Mouse (Mus musculus) hindbrain, embryonic 12.5 days (tissue): ENCODE data around the gene Atp10a. TPM values are rescaled to one million over a fixed set of nuclear protein-coding genes. Genes with fewer than 3 reads are reported as not detected.

Experiments
- ATAC-seq: fragments of 200-750 bp; cut with Nextera tagmentation; 2 replicates; pipeline ENCODE4 v1.8.0; 2017; ENCODE audit warnings: moderate TSS enrichment; ENCODE audit not compliant: low FRiP score
- H3K27ac ChIP-seq: fragments of 300-500 bp; sonication (generic); 2 replicates; pipeline ENCODE4 v1.5.1; 2016; ENCODE audit warnings: mild to moderate bottlenecking
- H3K27me3 ChIP-seq: fragments of 300-500 bp; sonication (generic); 2 replicates; pipeline ENCODE4 v1.6.1; 2016; ENCODE audit warnings: mild to moderate bottlenecking
- H3K36me3 ChIP-seq: fragments of 300-500 bp; sonication (generic); 2 replicates; pipeline ENCODE4 v1.6.1; 2016; ENCODE audit warnings: mild to moderate bottlenecking
- H3K4me1 ChIP-seq: fragments of 300-500 bp; sonication (generic); 2 replicates; pipeline ENCODE4 v1.6.1; 2016
- H3K4me2 ChIP-seq: fragments of 300-500 bp; sonication (generic); replicated peaks from 2 replicates; pipeline ENCODE4 v1.6.1; 2016; ENCODE audit warnings: mild to moderate bottlenecking
- H3K4me3 ChIP-seq: fragments of 300-500 bp; sonication (generic); 2 replicates; pipeline ENCODE4 v1.5.1; 2016; ENCODE audit warnings: mild to moderate bottlenecking
- H3K9ac ChIP-seq: fragments of 300-500 bp; sonication (generic); 2 replicates; pipeline ENCODE4 v1.6.1; 2016; ENCODE audit warnings: mild to moderate bottlenecking, moderate library complexity
- H3K9me3 ChIP-seq: fragments of 300-500 bp; sonication (generic); replicated peaks from 2 replicates; pipeline ENCODE4 v1.6.1; 2016; ENCODE audit warnings: mild to moderate bottlenecking
- WGBS: fragments of 180-500 bp; shearing (Covaris S2); methylation state at CpG from one replicate; pipeline ENCODE4 v1.1.7; 2016; 5-methylcytosine and 5-hydroxymethylcytosine counted together
- polyA plus RNA-seq: library from polyadenylated mRNA; unstranded; fragments of >200 nt; fragmentation: Nextera tagmentation; extraction: Ambion mirVana; gene quantifications from 2 replicates; pipeline ENCODE4 v1.2.1, GENCODE M21; 2016

The Atp10a gene
- polyA plus RNA-seq, 1 experiment from 2014 or later, result 2.3 TPM

DNA sequence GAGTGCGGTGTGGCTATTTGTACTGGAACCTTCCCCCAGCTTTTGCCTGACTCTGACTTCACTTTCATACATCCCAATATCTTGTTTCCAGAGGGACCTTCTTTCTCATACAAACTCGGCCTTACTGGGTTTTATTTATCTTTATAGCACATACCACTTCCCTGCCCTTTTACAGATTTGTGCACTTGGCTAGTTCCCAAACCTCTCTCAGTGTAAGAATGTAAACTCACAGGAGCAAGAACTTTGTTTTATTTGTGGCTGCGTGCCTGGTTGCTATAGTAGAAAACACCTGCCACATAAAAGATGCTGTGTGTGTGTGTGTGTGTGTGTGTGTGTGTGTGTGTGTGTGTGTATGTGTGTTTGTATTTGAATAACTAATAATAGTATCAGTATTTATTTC is 37.4 kb downstream of the Atp10a start:
- WGBS, result 76% methylated on average over 3 of the region's 3 CpGs
- H3K4me3 ChIP-seq, result no peak overlapping the region

DNA sequence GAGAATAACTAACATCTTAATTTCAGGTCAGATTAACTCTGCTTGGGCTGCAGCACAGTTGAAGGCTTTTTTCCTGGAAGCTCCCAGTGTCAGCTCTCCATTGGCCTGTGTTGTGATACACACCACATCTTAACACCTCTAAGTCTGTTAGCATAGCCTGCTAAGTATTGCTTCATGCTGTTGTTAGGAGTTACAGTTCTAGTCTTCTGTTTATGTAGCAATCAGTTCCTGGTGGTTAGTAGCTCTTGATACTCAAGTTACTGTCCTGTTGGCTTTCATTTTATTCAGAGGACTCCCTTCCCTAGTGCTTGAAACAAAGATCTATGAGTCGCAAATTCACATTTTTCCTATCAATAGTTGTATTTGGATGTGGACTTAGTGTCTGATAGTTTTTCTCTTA is 39.7 kb downstream of the Atp10a start:
- no peak for ATAC-seq
- Histone ChIP-seq H3K9me3 (no peaks in the 10 kb centered on the region), H3K9ac (no peak overlapping the region), H3K4me1 (no peaks in the 10 kb centered on the region), H3K36me3 (no peaks in the 10 kb centered on the region), H3K27me3 (no peaks in the 10 kb centered on the region), H3K4me3 (no peak overlapping the region), H3K27ac (no peak overlapping the region), H3K4me2 (no peak overlapping the region)
- WGBS, result 90% methylated on average over 1 of the region's 1 CpGs

More for the DNA sequence above, 37.4 kb downstream of the Atp10a start:
- Histone ChIP-seq H3K4me2 (no peak overlapping the region), H3K4me1 (peaks cover 4% of the 10 kb centered on the region; the same call in 1 of the 2 replicates), H3K36me3 (no peaks in the 10 kb centered on the region), H3K27me3 (no peaks in the 10 kb centered on the region), H3K9me3 (no peaks in the 10 kb centered on the region), H3K9ac (no peak overlapping the region), H3K27ac (no peak overlapping the region)
- ATAC-seq, result no peak

DNA sequence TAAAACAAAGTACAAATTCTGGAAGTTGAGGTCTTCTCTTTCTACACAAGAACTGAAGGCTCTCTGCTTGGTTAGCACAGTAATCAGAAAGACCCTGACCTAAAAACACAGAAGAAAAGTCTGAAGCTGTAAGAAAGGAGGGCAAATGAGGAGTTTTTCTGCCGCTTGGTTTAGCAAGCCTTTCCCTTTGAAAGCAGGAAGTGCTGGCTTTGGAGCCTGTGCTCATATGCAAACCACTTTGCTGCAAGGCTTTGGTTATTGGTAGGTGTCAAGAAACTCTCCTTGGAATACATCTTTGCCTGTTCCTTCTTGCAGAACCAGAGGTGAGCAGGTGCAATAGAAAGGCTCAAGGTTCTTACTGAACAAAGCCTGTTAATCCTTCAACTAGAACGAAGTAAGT is 41.1 kb downstream of the Atp10a start:
- Histone ChIP-seq H3K9me3 (no peaks in the 10 kb centered on the region), H3K27ac (no peak overlapping the region), H3K9ac (no peak overlapping the region), H3K36me3 (no peaks in the 10 kb centered on the region), H3K4me1 (no peaks in the 10 kb centered on the region), H3K4me3 (no peak overlapping the region), H3K27me3 (no peaks in the 10 kb centered on the region), H3K4me2 (no peak overlapping the region)
- WGBS, result 58% methylated on average over 2 of the region's 2 CpGs
- ATAC-seq, result no peak

DNA sequence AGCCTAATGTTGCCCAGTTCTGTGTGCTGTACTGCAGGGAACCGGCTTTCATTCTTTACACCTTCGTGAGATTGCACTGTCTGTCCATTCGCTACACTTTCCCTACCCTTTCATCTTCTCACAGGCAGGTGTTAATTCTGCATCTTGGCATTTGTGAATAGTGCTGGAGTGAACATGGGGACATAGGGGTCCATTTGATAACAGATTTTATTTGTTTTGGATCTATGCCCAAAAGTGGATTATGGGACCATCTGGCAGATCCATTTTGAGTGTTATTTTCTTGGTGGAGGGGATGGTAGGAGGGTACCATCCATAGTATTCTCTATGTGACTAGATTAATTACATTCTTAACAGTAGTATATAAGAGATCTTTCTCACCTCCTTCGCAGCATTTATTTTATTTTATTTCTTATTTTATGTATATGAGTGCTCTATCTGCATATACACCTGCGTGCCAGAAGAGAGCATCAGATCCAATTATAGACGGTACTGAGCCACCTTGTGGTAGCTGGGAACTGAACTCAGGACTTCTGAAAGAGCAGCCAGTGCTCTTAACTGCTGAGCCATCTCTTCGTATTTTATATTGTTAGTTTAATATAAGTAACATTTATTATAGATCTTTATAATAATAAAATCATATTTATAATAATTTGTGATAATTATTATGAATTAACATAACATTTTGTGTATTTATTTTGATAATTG is 42.9 kb downstream of the Atp10a start:
- Histone ChIP-seq H3K36me3 (no peaks in the 10 kb centered on the region), H3K4me1 (no peaks in the 10 kb centered on the region), H3K4me2 (no peak overlapping the region), H3K9ac (no peak overlapping the region), H3K27me3 (no peaks in the 10 kb centered on the region), H3K9me3 (no peaks in the 10 kb centered on the region), H3K27ac (no peak overlapping the region), H3K4me3 (no peak overlapping the region)
- WGBS, result 90% methylated on average over 7 of the region's 7 CpGs
- ATAC-seq, result no peak

DNA sequence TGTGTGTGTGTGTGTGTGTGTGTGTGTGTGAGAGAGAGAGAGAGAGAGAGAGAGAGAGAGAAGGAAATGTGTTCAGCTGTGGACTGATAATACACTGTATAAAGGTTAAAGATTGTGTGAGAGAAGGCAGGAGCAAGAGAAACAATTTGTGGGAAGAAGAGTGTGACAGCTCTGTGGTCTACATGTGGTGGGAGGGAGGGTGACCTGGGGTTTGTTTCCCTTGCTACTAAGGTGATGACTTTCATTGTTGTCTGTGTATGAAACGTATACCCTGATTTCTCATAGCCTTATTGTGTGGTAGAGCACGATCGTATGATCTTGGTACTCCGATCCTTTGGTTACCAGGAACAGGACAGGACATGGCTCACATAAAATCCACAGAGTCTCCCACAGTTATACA is 45.3 kb downstream of the Atp10a start:
- no peaks in the 10 kb centered on the region for H3K9me3 ChIP-seq
- no peak overlapping the region for H3K27ac ChIP-seq
- H3K9ac ChIP-seq, result no peak overlapping the region
- no peaks in the 10 kb centered on the region for H3K36me3 ChIP-seq
- H3K27me3 ChIP-seq, result no peaks in the 10 kb centered on the region
- no peak overlapping the region for H3K4me2 ChIP-seq
- no peak overlapping the region for H3K4me3 ChIP-seq
- no peaks in the 10 kb centered on the region for H3K4me1 ChIP-seq
- WGBS, result 96% methylated on average over 4 of the region's 4 CpGs
- ATAC-seq, result no peak

DNA sequence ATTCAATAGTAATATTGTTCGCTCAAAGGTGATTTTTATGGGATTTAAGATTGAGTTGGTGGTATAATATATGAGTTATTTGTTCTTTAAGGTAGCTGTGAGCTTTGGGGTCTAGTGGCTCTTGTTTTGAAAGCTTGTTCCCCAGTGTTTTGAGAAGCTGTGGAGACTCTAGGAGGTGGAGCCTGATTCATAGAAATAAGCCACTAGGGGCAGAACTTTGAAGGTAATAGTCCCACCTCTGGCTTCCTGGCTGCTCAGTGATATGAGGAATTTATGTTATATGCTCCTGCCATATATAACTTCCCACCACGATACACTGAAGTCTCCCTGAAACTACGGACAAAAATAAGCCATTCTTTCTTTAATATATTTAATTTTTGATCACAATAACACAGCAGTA is 49.2 kb downstream of the Atp10a start:
- ATAC-seq, result no peak
- Histone ChIP-seq H3K9me3 (no peaks in the 10 kb centered on the region), H3K27me3 (no peaks in the 10 kb centered on the region), H3K4me3 (no peak overlapping the region), H3K27ac (no peak overlapping the region), H3K4me1 (no peaks in the 10 kb centered on the region), H3K36me3 (no peaks in the 10 kb centered on the region), H3K4me2 (no peak overlapping the region), H3K9ac (no peak overlapping the region)
- 93% methylated on average over 3 of the region's 3 CpGs for WGBS

DNA sequence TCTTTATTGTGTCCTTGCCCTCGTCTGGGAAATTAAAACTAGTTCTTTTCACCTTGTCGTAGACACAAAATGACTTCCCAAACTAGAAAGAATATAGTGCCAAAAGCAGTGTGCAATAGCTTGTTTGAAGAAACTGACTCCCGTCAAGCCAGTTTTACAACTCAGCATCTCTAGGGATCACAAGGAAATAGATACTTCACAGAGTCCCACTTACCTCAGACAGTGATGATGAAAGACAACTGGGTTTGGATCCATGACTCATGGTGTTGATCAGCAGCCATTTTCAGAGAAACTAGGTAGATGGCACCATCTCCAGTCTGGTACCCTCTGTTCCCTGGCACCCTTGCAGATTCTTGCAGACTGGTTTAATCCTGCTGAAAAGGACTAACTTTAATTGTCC is 53.3 kb downstream of the Atp10a start:
- Histone ChIP-seq H3K4me3 (no peak overlapping the region), H3K4me2 (no peak overlapping the region), H3K9ac (no peak overlapping the region), H3K36me3 (no peaks in the 10 kb centered on the region), H3K27ac (no peak overlapping the region), H3K9me3 (no peaks in the 10 kb centered on the region), H3K4me1 (no peaks in the 10 kb centered on the region), H3K27me3 (no peaks in the 10 kb centered on the region)
- 76% methylated on average over 3 of the region's 3 CpGs for WGBS
- no peak for ATAC-seq

DNA sequence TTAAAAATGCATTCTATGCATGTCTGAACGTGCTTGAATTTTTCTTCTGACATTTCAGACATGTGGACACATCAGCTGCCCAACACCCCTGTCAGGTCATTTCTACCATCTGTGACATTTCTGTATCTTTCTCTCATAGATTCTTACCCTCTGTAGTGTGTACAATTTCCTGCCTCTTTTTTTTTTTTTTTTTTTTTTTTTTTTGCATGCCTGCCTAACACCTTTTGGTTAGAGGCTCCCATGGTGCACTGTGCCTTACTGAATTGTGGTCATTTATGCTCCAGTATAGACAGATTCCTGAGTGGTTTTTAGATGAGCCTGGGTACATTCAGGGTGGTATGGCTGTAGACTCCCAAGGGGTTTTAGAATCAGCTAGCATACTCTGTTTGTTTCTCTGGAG is 54.3 kb downstream of the Atp10a start:
- no peak overlapping the region for H3K27ac ChIP-seq
- H3K9ac ChIP-seq, result no peak overlapping the region
- no peak overlapping the region for H3K4me2 ChIP-seq
- H3K9me3 ChIP-seq, result no peaks in the 10 kb centered on the region
- no peak for ATAC-seq
- no peaks in the 10 kb centered on the region for H3K4me1 ChIP-seq
- WGBS, result 79% methylated on average over 1 of the region's 1 CpGs
- H3K36me3 ChIP-seq, result no peaks in the 10 kb centered on the region
- no peaks in the 10 kb centered on the region for H3K27me3 ChIP-seq
- H3K4me3 ChIP-seq, result no peak overlapping the region

DNA sequence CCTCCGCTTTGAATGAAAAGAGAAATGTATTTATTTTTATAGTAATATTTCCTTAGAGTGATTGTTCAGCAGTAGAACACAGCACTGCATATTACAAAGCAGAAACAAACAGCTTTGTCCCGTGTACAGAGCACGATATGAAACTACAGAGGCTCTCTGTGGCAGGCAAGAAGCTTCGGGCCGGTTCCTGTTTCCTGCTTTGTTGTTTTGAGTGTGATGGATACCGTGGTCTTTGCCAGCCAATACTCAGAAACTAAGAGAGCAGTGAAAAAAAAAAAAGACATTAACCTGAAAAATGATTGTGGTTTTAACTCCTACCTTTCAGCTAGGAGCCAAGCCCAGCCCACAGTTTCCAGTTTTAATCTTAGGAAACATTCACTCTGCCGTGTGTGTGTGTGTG is 55.8 kb downstream of the Atp10a start:
- Histone ChIP-seq H3K27me3 (no peaks in the 10 kb centered on the region), H3K4me1 (no peaks in the 10 kb centered on the region), H3K36me3 (no peaks in the 10 kb centered on the region), H3K4me2 (no peak overlapping the region), H3K9me3 (no peaks in the 10 kb centered on the region), H3K27ac (no peak overlapping the region), H3K4me3 (no peak overlapping the region), H3K9ac (no peak overlapping the region)
- WGBS, result 82% methylated on average over 7 of the region's 7 CpGs
- no peak for ATAC-seq

DNA sequence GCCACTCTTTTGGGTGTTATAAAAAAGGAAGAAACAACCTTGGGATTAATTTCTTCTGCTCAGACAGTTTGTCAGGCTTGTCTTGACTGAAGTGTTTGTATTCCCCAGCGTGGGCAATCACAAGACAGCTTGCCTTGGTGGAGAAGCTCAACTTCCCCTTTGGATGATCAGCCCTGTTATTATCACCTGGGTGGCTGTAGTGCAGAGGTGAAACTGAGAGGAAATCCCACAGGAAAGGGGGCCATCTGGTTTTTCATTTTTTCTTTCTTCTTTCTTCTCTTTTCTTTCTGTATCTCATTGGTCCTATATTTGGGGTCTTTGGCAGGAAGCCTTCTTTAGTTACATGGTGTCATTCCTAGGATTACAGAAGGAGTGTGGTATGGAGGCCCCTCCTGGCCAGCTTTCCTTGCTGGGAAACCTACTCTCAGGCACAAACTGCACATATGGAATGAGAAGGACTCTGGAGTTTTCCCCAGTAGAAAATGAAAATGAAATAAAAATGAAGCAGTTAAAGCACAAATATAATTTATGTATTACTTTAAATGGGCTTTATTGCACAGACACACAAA is 59.7 kb downstream of the Atp10a start:
- ATAC-seq, result no peak
- no peak overlapping the region for H3K4me2 ChIP-seq
- no peaks in the 10 kb centered on the region for H3K4me1 ChIP-seq
- no peak overlapping the region for H3K27ac ChIP-seq
- H3K27me3 ChIP-seq, result no peaks in the 10 kb centered on the region
- H3K9ac ChIP-seq, result no peak overlapping the region
- H3K36me3 ChIP-seq, result no peaks in the 10 kb centered on the region
- no peak overlapping the region for H3K4me3 ChIP-seq
- 70% methylated on average over 1 of the region's 1 CpGs for WGBS
- no peaks in the 10 kb centered on the region for H3K9me3 ChIP-seq

DNA sequence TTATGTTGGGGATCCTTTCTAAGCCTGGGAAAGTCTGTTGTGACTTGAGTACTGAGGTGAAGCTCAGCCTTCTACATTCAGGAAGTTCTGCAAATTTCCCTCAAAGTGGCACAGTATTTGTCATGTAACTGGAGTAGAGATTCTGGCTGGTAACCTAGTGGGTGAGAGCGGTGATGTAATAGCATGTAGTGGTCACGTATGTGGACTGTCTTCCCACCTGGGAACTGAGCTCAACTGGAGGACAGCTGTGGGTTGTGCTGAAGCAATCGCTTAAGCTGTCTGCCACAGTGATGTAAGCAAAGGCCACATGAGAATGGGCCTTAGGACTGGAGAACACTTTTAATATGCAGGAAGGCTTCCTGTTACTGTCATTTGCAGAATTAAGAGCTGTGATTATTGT is 60.7 kb downstream of the Atp10a start:
- Histone ChIP-seq H3K4me3 (no peak overlapping the region), H3K9me3 (no peaks in the 10 kb centered on the region), H3K4me2 (no peak overlapping the region), H3K9ac (no peak overlapping the region), H3K27me3 (no peaks in the 10 kb centered on the region), H3K4me1 (no peaks in the 10 kb centered on the region), H3K27ac (no peak overlapping the region), H3K36me3 (no peaks in the 10 kb centered on the region)
- 90% methylated on average over 3 of the region's 3 CpGs for WGBS
- ATAC-seq, result no peak

DNA sequence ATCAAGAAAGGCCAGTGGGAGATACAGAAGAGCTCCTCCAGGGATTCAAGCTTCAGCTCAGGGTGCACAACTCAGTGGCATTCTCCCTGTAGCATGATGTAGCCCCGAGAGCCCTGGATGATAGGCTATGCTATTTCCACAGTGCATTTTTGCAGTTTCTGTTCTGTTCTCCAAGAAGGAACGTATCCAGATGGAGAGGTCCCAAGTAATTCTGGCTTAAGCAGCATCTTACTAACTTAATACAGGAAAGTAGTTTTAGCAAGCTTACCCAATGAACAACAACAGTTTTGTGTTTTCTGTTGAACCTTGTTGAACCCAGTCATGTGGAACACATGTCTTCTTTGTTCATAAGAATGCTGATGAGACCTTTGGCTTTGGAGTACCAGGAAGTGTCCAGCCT is 62.6 kb downstream of the Atp10a start:
- H3K4me3 ChIP-seq, result no peak overlapping the region
- H3K9ac ChIP-seq, result no peak overlapping the region
- no peaks in the 10 kb centered on the region for H3K9me3 ChIP-seq
- no peak overlapping the region for H3K27ac ChIP-seq
- no peaks in the 10 kb centered on the region for H3K36me3 ChIP-seq
- H3K27me3 ChIP-seq, result no peaks in the 10 kb centered on the region
- no peak overlapping the region for H3K4me2 ChIP-seq
- H3K4me1 ChIP-seq, result no peaks in the 10 kb centered on the region
- 85% methylated on average over 2 of the region's 2 CpGs for WGBS
- ATAC-seq, result no peak

DNA sequence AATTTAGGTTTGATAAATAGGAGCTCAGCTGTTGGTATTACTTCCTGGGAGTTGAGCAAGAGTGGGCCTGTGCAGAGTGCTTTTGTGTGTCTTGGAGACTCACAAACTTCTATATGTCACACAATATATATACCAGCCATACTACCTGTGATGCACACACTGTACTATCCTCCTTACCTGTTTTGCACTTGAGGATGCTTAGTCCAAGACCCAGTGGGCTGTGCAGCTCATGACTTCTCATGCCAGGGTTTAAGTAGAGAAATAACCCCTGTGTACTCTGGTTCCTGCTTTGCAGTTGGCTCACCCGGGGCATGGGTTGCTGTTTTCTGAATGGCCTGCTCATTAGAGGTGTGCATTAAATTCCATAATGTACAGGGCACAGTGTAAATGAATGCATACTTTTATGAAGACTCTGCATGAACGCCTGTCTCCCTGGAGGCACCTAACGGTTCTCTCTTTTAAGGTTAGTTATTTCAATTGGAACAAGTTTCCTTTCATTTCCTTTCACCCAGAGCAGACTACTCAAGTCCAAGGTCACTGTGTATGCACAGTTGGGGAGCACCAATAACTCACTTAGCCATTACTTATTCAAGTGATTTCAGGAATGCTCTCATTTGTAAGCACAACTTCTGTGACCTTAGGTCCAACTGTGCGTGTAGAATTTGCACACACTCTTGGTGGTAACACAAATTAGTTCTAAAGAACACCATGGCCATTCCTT is 63.4 kb downstream of the Atp10a start:
- Histone ChIP-seq H3K27ac (no peak overlapping the region), H3K4me3 (no peak overlapping the region), H3K9ac (no peak overlapping the region), H3K4me2 (no peak overlapping the region), H3K27me3 (no peaks in the 10 kb centered on the region), H3K36me3 (no peaks in the 10 kb centered on the region), H3K4me1 (no peaks in the 10 kb centered on the region), H3K9me3 (no peaks in the 10 kb centered on the region)
- 57% methylated on average over 4 of the region's 4 CpGs for WGBS
- no peak for ATAC-seq
